Mouse (Mus musculus): Measurements from ENCODE around the gene Vmn1r118. TPM values are rescaled to one million over a fixed set of nuclear protein-coding genes. Genes with fewer than 3 reads are reported as not detected.
"Not testable (repeated sequence)": the region's sequence is repeated elsewhere in the genome, so short reads cannot be mapped to it uniquely, and the experiment has no call there.

Gene Vmn1r118
- polyA plus RNA-seq (2015; fragmentation: Nextera tagmentation; extraction: Ambion mirVana), result not detected in 2 replicates

DNA sequence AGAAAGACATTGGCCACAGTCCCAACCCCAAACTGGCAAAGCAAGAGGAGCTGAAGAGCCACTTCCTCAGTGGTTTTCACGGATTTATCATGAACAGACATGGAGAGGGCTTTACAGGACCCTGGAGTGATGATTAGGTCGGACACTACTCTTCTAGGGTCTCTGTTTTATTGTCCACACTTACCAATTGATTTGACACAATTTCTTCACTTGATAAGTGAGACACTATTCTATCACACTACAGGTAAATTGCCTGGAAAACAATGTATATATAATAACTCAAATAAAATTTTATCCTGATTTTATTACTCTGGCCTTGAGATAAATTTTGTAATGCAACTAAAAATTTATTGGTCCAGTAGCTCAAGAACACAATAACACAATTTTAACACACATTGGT, at the start of gene Vmn1r118:
Vmn1r118 (minus strand) TSS at position 101 of the 400 bp plus-strand sequence.
- not testable (repeated sequence) for H3K4me2 ChIP-seq (replicated peaks); H3K4me1 ChIP-seq; H3K36me3 ChIP-seq; H3K27ac ChIP-seq; H3K27me3 ChIP-seq; H3K9ac ChIP-seq; H3K4me3 ChIP-seq; ATAC-seq (ENCODE audit: low FRiP score, low read depth); H3K9me3 ChIP-seq
- no CpG with 5 or more reads among the region's 2 CpGs for WGBS

DNA sequence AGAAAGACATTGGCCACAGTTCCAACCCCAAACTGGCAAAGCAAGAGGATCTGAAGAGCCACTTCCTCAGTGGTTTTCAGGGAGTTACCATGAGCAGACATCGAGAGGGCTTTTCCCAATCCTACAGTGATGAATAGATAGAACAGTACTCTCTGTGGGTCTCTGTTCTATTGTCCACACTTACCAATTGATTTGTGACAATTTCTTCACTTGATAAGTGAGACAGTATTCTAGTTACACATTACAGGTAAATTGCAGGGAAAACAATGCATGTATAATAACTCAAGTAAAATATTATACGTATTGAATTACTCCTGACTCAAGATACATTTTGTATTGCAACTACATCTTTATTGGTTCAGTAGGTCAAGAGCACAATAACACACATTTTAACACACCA, 28.1 kb downstream of the Vmn1r118 start, which contains the start of gene Vmn1r117:
Vmn1r117 (minus strand) TSS at position 101 of the 400 bp plus-strand sequence.
- H3K9me3 ChIP-seq; H3K4me3 ChIP-seq; H3K27ac ChIP-seq; ATAC-seq (ENCODE audit: low FRiP score, low read depth); H3K9ac ChIP-seq; H3K27me3 ChIP-seq; H3K4me1 ChIP-seq; H3K36me3 ChIP-seq; H3K4me2 ChIP-seq (replicated peaks): not testable (repeated sequence)
- no CpG with 5 or more reads among the region's 2 CpGs for WGBS

DNA sequence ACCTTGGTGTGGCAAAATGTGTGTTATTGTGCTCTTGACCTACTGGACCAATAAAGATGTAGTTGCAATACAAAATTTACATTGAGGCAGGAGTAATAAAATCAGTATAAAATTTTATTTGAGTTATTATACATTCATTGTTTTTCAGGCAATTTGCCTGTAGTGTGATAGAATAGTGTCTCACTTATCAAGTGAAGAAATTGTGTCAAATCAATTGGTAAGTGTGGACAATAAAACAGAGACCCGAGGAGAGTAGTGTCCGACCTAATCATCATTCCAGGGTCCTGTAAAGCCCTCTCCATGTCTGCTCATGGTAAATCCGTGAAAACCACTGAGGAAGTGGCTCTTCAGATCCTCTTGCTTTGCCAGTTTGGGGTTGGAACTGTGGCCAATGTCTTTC, 40.2 kb downstream of the Vmn1r118 start, which contains the start of gene Vmn1r116:
Vmn1r116 (plus strand) TSS at position 301 of the 400 bp plus-strand sequence.
- ATAC-seq (ENCODE audit: low FRiP score, low read depth); H3K36me3 ChIP-seq; H3K4me2 ChIP-seq (replicated peaks); H3K27ac ChIP-seq; H3K27me3 ChIP-seq; H3K9me3 ChIP-seq; H3K9ac ChIP-seq; H3K4me1 ChIP-seq; H3K4me3 ChIP-seq: not testable (repeated sequence)
- 65% methylated on average over 3 of the region's 3 CpGs for WGBS

Other genes starting within 250 kb of the Vmn1r118 start
- not detected in 2 replicates for gene Vmn1r107, start 243.4 kb downstream of the Vmn1r118 start, polyA plus RNA-seq (2015; fragmentation: Nextera tagmentation; extraction: Ambion mirVana)
- gene Vmn1r111, start 209.1 kb downstream of the Vmn1r118 start, polyA plus RNA-seq (2015; fragmentation: Nextera tagmentation; extraction: Ambion mirVana), result not detected in 2 replicates
- gene Gm10668, start 181.7 kb downstream of the Vmn1r118 start, polyA plus RNA-seq (2015; fragmentation: Nextera tagmentation; extraction: Ambion mirVana), result not detected in 2 replicates
- gene Vmn1r112, start 141.2 kb downstream of the Vmn1r118 start, polyA plus RNA-seq (2015; fragmentation: Nextera tagmentation; extraction: Ambion mirVana), result not detected in 2 replicates
- gene Vmn1r113, start 125.1 kb downstream of the Vmn1r118 start, polyA plus RNA-seq (2015; fragmentation: Nextera tagmentation; extraction: Ambion mirVana), result not detected in 2 replicates
- gene Vmn1r114, start 100.2 kb downstream of the Vmn1r118 start, polyA plus RNA-seq (2015; fragmentation: Nextera tagmentation; extraction: Ambion mirVana), result not detected in 2 replicates
- gene Vmn1r115, start 67.4 kb downstream of the Vmn1r118 start, polyA plus RNA-seq (2015; fragmentation: Nextera tagmentation; extraction: Ambion mirVana), result not detected in 2 replicates
- gene Vmn1r116, start 40.1 kb downstream of the Vmn1r118 start, polyA plus RNA-seq (2015; fragmentation: Nextera tagmentation; extraction: Ambion mirVana), result not detected in 2 replicates
- gene Vmn1r117, start 28.2 kb downstream of the Vmn1r118 start, polyA plus RNA-seq (2015; fragmentation: Nextera tagmentation; extraction: Ambion mirVana), result not detected in 2 replicates
- gene Vmn1r119, start 100.1 kb upstream of the Vmn1r118 start, polyA plus RNA-seq (2015; fragmentation: Nextera tagmentation; extraction: Ambion mirVana), result not detected in 2 replicates
- not detected in 2 replicates for gene Vmn1r120, start 141.4 kb upstream of the Vmn1r118 start, polyA plus RNA-seq (2015; fragmentation: Nextera tagmentation; extraction: Ambion mirVana)
- not detected in 2 replicates for gene Vmn1r121, start 186.2 kb upstream of the Vmn1r118 start, polyA plus RNA-seq (2015; fragmentation: Nextera tagmentation; extraction: Ambion mirVana)
- gene Vmn1r122, start 221.8 kb upstream of the Vmn1r118 start, polyA plus RNA-seq (2015; fragmentation: Nextera tagmentation; extraction: Ambion mirVana), result not detected in 2 replicates
- gene Vmn1r123, start 249.8 kb upstream of the Vmn1r118 start, polyA plus RNA-seq (2015; fragmentation: Nextera tagmentation; extraction: Ambion mirVana), result not detected in 2 replicates

All from limb, embryonic 13.5 days (tissue).